Mouse (Mus musculus): Measurements from ENCODE around the gene Itga1. TPM values are rescaled to one million over a fixed set of nuclear protein-coding genes. Genes with fewer than 3 reads are reported as not detected.
A peak's percentile ranks its signal among the peaks of the same experiment; 100 is the strongest.

Gene Itga1
- 10 to 100 TPM; 25.9 to 32.9 TPM for total RNA-seq (2021)
- long read RNA-seq, experiment 1, partial matches to known transcripts = 0 of 1 reads
- long read RNA-seq, experiment 1, other reads (novel, unspliced or antisense) = 1 of 1 reads
- long read RNA-seq, experiment 2, full-length matches to known transcripts = 9 of 19 reads
- long read RNA-seq, experiment 2, partial matches to known transcripts = 5 of 19 reads
- long read RNA-seq, experiment 2, other reads (novel, unspliced or antisense) = 5 of 19 reads

GRCm38 (mm10) chr13:115101355-115102191 lies at the start of gene Itga1, which contains the start of gene Gm49395:
Gene Itga1 (minus strand): TSS chr13:115101964.
Gene Gm49395 (minus strand): TSS chr13:115101921.
- peak; percentile 35 to 68 for DNase-seq (ENCODE audit: low spot score in 2 of 2)

- no peak for DNase-seq (ENCODE audit: low spot score in 2 of 2)
Measured at GRCm38 (mm10) chr13:115150602-115151001, 48.8 kb upstream of the Itga1 start.

GRCm38 (mm10) chr13:115149849-115150248 lies 48.1 kb upstream of the Itga1 start:
- no peak for DNase-seq (ENCODE audit: low spot score in 2 of 2)

- no peak for DNase-seq (ENCODE audit: low spot score in 2 of 2)
Measured at GRCm38 (mm10) chr13:115143575-115143974, 41.8 kb upstream of the Itga1 start.

- DNase-seq (ENCODE audit: low spot score in 2 of 2) = no peak
Measured at GRCm38 (mm10) chr13:115142066-115142465, 40.3 kb upstream of the Itga1 start.

- no peak for DNase-seq (ENCODE audit: low spot score in 2 of 2)
Measured at GRCm38 (mm10) chr13:115138513-115138912, 36.7 kb upstream of the Itga1 start.

- DNase-seq (ENCODE audit: low spot score in 2 of 2) = no peak
Measured at GRCm38 (mm10) chr13:115136761-115137160, 35.0 kb upstream of the Itga1 start.

- DNase-seq (ENCODE audit: low spot score in 2 of 2) = no peak
Measured at GRCm38 (mm10) chr13:115132435-115132834, 30.7 kb upstream of the Itga1 start.

- DNase-seq (ENCODE audit: low spot score in 2 of 2) = no peak
Measured at GRCm38 (mm10) chr13:115131381-115131780, 29.6 kb upstream of the Itga1 start.

- DNase-seq (ENCODE audit: low spot score in 2 of 2) = no peak
Measured at GRCm38 (mm10) chr13:115130035-115130434, 28.3 kb upstream of the Itga1 start.

- no peak for DNase-seq (ENCODE audit: low spot score in 2 of 2)
Measured at GRCm38 (mm10) chr13:115127826-115128225, 26.1 kb upstream of the Itga1 start.

GRCm38 (mm10) chr13:115126534-115126933 lies 24.8 kb upstream of the Itga1 start:
- DNase-seq (ENCODE audit: low spot score in 2 of 2) = no peak

GRCm38 (mm10) chr13:115125130-115125529 lies 23.4 kb upstream of the Itga1 start:
- DNase-seq (ENCODE audit: low spot score in 2 of 2) = no peak

- peak in 1 of 2 experiments; percentile 14 for DNase-seq (ENCODE audit: low spot score in 2 of 2)
Measured at GRCm38 (mm10) chr13:115124521-115124920, 22.8 kb upstream of the Itga1 start.

GRCm38 (mm10) chr13:115118756-115119155 lies 17.0 kb upstream of the Itga1 start:
- DNase-seq (ENCODE audit: low spot score in 2 of 2) = no peak

- DNase-seq (ENCODE audit: low spot score in 2 of 2) = no peak
Measured at GRCm38 (mm10) chr13:115118195-115118594, 16.4 kb upstream of the Itga1 start.

GRCm38 (mm10) chr13:115116930-115117621 lies 15.3 kb upstream of the Itga1 start:
- no peak for DNase-seq (ENCODE audit: low spot score in 2 of 2)

GRCm38 (mm10) chr13:115109628-115110027 lies 7.9 kb upstream of the Itga1 start:
- DNase-seq (ENCODE audit: low spot score in 2 of 2) = no peak

- DNase-seq (ENCODE audit: low spot score in 2 of 2) = no peak
Measured at GRCm38 (mm10) chr13:115107436-115107835, 5.7 kb upstream of the Itga1 start.

- no peak for DNase-seq (ENCODE audit: low spot score in 2 of 2)
Measured at GRCm38 (mm10) chr13:115106183-115106582, 4.4 kb upstream of the Itga1 start.

GRCm38 (mm10) chr13:115102754-115103153 lies 990 bp upstream of the Itga1 start:
- no peak for DNase-seq (ENCODE audit: low spot score in 2 of 2)
